Mouse (Mus musculus): ENCODE measurements around the gene Msi2.

Msi2 gene

DNA sequence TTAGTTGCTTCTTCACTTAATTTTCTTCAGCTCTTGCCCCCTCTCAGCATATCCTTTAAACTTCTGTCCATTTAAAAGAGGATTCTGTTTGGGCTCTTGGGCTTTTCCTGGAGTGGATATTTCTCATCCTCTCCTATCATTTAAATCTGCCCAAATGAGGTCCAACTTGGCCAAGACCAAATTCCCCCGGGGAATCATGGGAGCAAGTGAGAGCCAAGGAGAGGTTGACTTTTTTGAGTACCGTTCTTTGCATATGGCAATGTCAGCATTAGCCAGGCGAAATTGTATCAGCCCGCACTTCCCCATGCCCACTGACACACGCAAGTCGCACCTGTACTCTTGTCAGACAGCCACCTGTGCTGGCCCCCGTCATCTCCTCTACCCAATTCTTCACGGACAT is 386.6 kb downstream of the Msi2 start:
- no peak for DNase-seq (ENCODE audit: extremely low spot score, low spot score)

DNA sequence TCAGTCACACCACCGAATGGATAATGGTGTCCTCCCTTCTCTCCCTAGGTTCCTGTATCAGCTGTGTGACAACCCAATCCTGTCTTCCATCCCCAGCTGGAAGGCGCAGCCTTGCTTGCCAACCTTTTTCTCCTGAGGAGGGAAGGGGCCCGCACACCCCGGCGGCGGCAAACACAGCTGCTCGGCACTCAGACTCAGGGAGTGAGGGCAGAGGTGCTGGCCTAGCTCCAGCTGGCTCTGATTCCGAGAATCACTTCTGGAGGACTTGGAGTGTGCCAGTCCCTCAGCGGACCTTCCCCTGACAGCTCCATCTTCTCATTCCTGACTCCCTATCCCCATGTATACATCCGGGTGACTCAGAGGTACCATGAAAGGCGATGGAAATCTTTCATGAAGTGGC is 387.5 kb downstream of the Msi2 start:
- DNase-seq (ENCODE audit: extremely low spot score, low spot score) = no peak

- DNase-seq (ENCODE audit: extremely low spot score, low spot score) = no peak
These were observed 389.3 kb downstream of the Msi2 start for GRCm38 (mm10) chr11:88328813-88329595.

DNA sequence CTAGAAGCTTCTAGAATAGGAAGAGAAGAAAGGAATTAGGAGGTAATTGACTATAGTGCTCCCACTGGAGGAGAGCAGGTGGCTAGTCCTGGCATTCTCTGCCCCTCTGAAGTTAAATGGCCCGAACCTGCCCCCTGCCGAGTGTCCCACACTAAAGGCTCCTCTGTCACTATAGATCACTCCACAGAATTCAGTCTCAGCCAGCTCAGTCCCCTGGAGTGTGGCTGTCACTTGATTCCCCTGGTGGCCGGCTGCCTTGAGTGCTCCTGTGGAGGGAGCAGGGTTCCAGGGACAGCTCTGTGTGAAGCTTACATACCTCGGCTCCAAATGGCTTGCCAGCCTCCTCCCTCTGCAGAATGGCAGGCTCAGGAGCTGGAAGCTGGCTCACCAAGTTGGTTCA is 391.3 kb downstream of the Msi2 start:
- DNase-seq (ENCODE audit: extremely low spot score, low spot score) = no peak

- no peak for DNase-seq (ENCODE audit: extremely low spot score, low spot score)
These were observed 399.5 kb downstream of the Msi2 start for GRCm38 (mm10) chr11:88318850-88319249.

- no peak for DNase-seq (ENCODE audit: extremely low spot score, low spot score)
These were observed 402.9 kb downstream of the Msi2 start for GRCm38 (mm10) chr11:88315393-88315792.

DNA sequence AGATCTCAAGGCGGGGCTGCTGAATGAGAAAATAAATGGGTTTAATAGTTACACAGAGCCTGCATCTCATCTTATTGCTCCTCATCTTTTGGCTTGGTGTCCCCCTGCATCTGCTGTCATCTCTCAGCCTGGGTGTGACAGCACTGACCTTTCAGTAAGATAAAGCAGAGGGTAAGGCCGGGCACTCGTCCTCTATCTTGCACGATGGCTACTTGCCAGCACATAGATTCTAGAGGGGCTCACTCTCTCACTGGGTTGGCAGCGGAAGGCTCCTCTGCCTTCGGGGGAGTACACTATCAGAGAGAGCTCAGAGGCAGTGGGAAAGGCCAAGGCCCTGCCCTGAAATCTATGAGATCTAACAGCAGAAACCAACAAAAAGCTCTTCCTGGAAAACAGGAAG is 403.8 kb downstream of the Msi2 start:
- DNase-seq (ENCODE audit: extremely low spot score, low spot score) = no peak

DNA sequence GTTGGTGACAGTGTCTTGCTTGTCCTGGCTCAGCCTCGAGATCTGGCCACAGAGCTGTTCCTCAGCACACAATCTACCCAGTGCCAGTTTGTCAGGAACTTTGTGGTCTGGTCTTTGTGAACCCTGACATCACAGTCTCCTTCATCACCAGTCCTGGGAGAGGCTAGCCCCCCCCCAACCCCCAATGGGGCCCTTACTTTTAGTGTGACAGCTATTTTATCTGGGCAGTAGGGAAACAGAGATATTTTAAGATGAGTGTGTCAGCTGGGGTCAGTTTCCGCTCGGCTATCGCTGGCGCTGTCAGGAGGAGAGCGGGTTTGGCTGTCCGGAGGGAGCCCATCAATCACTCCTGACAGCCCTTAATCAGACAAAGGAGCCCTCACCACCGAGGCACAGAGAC is 404.8 kb downstream of the Msi2 start:
- peak; percentile 59 for DNase-seq (ENCODE audit: extremely low spot score, low spot score)

- no peak for DNase-seq (ENCODE audit: extremely low spot score, low spot score)
These were observed 406.7 kb downstream of the Msi2 start for GRCm38 (mm10) chr11:88311606-88312005.

DNA sequence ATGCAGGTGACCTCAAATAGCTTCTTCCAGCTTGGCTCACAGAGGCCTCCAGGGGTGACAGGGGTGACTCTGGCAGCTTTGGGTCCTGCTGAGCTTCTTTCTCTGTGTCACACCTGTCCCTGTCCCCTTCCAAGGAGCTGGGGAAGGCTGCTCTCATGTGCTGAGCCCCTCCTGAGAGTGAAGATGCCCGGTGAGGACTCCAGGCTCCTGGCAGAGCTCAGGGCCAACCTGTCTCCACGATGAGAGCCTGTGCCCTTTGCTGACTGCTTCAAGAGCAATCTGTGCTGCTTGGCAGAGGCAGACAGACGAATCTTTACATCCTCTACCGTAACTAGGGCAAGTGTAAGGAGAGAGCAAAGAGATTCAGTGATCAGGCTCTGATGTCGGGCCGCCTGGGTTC is 407.5 kb downstream of the Msi2 start:
- no peak for DNase-seq (ENCODE audit: extremely low spot score, low spot score)

DNA sequence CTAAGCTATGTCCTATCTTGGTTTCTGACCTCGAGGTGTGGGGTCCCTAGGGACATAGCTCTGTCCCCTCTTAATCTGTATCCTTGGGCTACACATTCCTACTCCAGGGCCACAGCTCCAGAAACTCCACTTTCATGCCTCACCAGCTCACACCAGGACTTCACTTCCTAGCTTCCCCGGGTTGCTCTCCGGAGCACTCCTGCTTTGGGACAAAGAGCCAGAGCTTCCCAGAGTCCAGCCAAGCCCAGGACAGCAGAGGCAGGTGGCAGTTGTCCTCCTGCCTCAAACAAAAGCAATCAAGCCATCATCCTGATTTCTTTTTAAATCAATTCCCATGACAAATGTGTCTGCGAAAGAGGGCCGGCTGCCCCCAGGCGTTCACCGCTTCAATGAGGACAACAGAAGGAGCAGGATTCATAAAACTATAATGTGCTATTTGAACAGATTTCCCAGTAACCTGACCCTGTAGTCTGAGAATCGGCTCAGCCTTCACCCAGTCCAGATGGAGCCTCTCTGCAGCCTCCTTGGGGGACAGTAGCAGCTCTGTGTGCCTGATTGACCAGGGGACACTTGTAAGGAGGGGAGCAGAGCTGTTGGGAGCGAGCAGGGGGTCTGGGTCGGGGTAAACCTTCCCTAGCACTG is 409.1 kb downstream of the Msi2 start:
- no peak for DNase-seq (ENCODE audit: extremely low spot score, low spot score)

DNA sequence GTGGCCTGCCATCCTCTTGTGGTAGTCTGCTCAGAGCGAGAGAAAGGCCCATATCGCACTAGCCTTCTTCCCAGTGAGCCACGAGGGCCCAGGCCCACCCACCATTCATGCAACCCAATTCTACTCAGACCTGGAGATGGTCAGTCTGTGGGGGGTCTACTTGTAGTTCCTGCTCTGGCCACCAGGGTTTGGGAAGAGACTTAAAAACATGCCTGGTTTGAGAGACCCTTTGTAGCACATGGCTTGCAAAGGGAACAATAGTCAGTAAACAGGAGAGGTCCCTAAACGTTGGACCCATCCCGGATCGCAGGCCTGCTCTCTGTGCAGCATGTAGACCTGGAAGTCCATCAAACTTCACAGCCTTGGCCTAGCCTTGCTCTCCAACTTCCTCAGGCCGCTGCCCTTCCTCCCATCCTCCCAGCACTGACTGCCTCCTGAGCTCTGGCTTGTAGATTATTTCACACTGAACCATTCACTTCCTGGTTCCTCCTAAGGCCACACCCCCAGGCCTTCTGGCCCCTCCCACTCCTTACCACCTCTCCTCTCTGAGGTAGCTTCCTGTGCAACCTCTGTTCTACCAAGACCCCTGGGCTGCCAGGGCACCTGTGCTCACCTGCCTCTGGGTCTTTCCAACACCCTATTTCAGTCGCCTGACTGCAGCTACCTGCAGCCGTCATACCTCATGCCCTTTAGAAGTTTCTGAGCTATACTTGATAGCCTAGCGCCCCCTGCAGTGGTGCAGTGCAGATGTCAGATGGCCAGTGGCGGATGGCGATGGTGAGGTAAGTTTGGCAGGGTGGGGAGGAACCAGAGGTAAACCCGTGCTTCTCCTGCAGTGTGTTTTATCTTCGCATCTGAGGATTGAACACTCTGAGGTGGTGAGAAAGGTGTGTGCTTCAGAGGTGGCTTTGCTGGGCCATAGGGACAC is 410.4 kb downstream of the Msi2 start:
- DNase-seq (ENCODE audit: extremely low spot score, low spot score) = no peak

DNA sequence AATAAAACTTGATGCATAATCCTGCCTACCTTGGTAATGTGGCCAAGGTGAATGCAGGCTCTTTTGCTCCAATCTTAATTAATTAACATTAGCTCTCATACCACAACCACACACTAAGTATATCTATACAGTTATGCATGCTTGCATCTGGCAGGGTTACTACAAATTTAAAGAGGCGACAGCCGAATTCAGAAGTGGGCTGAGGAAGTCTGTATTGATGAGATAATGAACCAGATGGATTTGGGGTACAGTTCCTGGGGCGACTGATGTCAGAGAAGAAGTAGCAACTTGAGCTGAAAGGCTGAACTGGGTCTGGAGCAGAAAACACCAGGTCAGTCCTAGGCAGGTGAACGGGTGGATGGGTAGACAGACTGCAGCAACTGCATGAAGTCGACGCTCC is 412.6 kb downstream of the Msi2 start:
- DNase-seq (ENCODE audit: extremely low spot score, low spot score) = no peak

DNA sequence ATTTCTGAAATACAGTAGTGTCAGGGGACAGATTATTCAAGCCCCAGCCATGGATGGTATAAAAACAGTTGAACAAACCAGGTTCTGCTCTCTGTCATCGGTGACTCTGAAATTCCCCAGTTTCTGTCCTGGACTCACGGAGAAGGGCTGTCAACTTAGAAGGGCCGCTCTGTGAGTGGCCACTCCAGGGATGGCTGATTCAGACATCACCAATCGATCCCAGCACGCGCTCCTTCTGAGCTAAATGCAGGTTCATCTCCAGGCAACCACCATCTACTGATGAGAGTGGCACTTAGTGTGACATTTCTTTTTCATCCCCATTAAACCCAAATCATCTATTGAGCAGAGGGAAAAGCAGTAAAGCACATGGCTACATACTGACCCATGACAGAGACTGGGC is 416.7 kb downstream of the Msi2 start:
- DNase-seq (ENCODE audit: extremely low spot score, low spot score) = no peak

DNA sequence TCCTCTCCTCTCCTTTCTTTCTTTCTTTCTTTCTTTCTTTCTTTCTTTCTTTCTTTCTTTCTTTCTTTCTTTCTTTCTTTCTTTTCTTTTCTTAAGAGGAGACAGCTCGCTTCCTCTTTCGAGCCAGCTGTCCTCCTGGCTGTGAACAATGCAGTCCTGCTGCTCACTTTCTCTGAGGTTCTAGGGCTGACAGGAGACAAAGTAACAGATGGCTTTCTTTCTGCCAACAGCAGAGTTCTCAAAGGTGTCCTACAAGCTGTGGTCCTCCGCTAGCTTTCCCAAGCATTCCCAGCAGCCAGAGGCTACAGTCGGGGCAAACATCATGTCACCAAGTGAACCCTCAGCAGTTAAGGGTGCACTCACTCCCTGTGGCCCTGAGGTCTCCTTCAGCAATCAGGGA is 419.0 kb downstream of the Msi2 start:
- DNase-seq (ENCODE audit: extremely low spot score, low spot score) = no peak

- no peak for DNase-seq (ENCODE audit: extremely low spot score, low spot score)
These were observed 420.8 kb downstream of the Msi2 start for GRCm38 (mm10) chr11:88297526-88297925.

GRCm38 (mm10) chr11:88295298-88295697 is 423.0 kb downstream of the Msi2 start:
- DNase-seq (ENCODE audit: extremely low spot score, low spot score) = no peak

DNA sequence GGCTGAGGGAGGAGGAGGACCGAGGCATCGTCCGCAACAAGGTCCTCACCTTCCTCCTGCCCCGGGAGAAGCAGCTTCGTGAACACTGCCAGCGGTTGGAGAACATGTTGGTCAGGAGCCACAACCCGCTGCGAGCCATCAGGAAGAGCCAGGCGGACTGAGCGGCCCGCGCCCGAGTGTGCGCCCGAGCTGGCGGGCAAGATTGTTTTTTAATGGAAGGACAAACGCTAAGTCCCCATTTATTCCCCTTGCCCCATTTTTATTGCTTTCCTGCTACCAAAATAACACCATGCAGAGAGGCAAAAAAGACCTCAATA is 424.0 kb downstream of the Msi2 start:
- DNase-seq (ENCODE audit: extremely low spot score, low spot score) = no peak

DNA sequence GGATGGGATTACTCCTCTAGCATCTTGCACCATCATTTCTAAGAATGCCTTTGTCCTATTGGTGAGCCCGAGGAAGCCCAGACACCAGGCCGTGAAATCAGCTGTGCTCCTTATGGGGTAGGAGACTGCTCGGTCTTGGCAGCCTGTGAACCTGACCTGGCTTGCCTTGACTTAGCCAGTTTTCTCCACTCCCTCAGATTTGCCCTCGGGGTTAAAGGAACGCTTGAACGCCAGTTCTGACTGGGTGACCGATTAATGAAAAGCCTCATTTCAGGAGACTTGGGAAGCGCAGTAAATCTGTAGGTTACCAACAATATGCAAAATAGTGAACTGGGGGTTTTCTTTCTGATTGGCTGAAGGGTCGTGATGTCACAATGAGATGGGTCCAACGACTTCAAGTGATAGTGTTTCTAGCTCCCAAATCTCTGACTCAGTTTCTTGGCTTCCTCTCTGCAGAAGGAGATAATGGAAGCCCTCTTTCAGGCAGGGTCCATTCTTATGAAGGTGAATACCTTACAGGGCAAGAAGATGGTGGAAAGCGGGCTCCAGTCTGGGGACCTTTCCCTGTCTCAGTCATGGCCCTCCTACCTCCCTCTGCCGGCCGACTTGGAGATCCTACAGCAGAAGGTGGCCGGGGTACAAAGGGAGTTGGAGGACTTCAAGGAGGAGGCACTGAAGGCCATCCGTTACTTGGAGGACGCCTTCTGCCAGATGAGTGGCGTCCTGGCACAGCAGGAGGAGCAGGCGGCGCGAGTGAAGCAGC is 424.5 kb downstream of the Msi2 start, which contains the start of gene Ccdc182:
TSS of gene Ccdc182 (plus strand) at position 428 of the 763 bp plus-strand sequence.
- DNase-seq (ENCODE audit: extremely low spot score, low spot score) = no peak

DNA sequence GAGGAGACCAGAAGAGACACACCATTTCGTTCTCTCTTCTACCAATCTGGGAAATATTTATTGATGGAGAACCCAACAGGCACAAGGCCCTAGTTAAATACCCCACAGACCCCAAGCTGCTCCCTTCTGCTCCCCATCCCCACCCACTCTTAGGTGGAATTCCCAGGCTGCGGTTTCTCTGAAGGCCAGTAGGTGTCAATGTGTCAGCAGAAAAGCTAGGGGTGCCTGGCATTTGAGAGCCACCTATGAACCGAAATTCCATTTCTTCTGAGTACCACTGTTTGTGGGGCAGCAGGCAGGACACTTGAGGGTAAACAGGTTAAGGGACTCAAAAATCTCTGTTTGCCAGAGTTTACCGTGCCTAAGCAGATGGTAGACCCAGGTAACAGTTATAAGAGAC is 426.6 kb downstream of the Msi2 start:
- DNase-seq (ENCODE audit: extremely low spot score, low spot score) = no peak

- DNase-seq (ENCODE audit: extremely low spot score, low spot score) = no peak
These were observed 427.1 kb downstream of the Msi2 start for GRCm38 (mm10) chr11:88291245-88291644.
